Mouse (Mus musculus) brain, embryonic 14.5 days (tissue): ENCODE measurements around the gene Atg4a. TPM values are rescaled to one million over a fixed set of nuclear protein-coding genes. Genes with fewer than 3 reads are reported as not detected.

Experiments
- DNase-seq: peaks from one replicate; pipeline ENCODE4 v3.0.0-alpha.2; 2011; ENCODE audit warnings: low read depth
- CTCF ChIP-seq: fragments of 200-500 bp; IDR thresholded peaks from 2 replicates; pipeline ENCODE4 v1.5.1; 2012; ENCODE audit warnings: inconsistent platforms, mild to moderate bottlenecking, moderate library complexity, borderline replicate concordance; ENCODE audit not compliant: insufficient read depth, insufficient read length; ENCODE audit errors: extremely low read depth
- POLR2A ChIP-seq: fragments of 200-500 bp; IDR thresholded peaks from 2 replicates; pipeline ENCODE4 v1.6.1; 2012; ENCODE audit warnings: mild to moderate bottlenecking, inconsistent platforms, borderline replicate concordance; ENCODE audit not compliant: poor library complexity, insufficient read depth, insufficient read length, severe bottlenecking; ENCODE audit errors: extremely low read depth
- polyA plus RNA-seq: library from polyadenylated mRNA; depleted of rRNA; stranded (reverse); fragments of >200 nt; gene quantifications from 2 replicates; pipeline ENCODE4 v1.2.3, GENCODE M21; 2012; rRNA removed

Gene Atg4a
- polyA plus RNA-seq, 1 experiment, result 12.5 TPM

DNA sequence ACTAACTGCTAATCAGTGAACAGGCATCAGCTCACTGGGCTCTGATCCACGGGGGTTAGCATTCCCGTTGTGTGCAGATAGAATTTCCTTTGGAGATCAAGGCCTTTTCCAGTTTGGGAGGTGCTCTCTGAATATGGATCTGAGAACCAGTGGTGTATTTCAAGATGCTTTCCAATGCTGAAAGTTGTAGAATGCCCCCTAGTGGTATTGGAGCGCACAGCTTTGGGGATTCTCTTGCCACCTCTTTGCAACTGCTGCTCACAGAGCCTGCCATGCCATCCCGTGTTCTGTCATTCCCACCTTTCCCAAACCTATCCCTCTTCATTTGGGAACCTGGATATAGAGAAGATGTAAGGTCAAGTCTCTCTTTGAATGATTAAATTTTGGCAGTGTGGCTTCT is 201.5 kb downstream of the Atg4a start:
- TF ChIP-seq POLR2A, result no peak
- TF ChIP-seq CTCF, result peak; percentile 56; the same call in 1 of the 2 replicates
- peak; percentile 8 for DNase-seq

DNA sequence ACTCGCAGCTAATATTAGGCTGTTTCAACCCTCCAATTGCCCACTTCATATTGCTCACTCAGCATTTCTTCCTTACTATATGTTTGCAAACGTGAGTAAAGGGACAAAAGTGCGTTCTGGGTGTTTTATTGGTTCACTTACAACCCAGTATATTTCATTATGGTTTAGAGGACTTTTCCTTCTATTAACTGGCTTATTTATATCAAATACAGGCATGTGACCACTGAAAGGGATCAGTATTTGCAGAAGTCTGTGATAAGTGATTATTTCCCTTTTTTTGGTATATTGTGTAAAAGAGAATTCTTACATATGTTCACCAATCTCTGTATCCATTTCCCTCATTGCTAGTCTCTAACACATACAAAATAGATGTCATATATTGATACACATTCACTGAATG is 203.7 kb downstream of the Atg4a start:
- no peak for DNase-seq
- TF ChIP-seq POLR2A (no peak), CTCF (no peak)

DNA sequence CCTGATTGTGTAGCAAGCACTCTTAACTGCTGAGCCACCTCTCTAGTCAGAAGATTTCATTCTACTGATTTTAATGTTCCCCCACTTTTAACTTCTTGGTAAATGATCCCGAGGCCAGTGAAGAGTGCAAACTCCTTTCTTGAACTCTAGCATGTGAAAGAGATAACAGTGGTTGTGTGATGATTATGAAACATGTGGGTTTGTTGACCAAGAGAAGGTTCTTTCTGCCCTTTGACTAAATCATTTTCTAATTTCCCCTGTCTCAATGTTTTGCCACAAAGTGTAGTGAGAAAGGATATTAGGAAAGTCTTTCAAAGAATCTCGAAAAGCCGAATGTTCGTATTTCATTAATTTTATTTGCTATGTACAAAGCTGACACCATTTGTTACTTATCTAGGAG is 208.4 kb downstream of the Atg4a start:
- no peak for DNase-seq
- no peak for TF ChIP-seq POLR2A
- TF ChIP-seq CTCF, result no peak

DNA sequence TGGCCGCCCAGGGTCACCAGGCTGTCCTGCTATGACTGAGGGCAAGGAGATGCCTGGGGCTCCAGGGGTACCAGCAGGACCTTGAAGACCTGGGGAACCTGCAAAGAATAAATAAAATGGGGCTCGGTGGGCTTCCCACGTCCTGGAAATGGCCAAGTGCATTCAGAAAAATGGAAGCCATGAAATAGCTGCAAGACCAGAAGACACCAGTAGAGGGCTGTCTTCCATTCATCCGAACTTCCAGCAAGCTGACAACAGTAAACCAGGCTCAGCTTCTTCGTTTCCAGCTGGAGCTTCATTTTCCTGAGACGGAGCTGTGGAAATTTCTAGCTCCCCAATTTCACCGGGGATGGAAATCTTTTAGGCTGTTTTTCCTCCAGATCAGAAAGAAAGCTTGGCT is 218.6 kb downstream of the Atg4a start:
- TF ChIP-seq POLR2A (no peak), CTCF (peak; percentile 60; the same call in 1 of the 2 replicates)
- peak; percentile 69 for DNase-seq

DNA sequence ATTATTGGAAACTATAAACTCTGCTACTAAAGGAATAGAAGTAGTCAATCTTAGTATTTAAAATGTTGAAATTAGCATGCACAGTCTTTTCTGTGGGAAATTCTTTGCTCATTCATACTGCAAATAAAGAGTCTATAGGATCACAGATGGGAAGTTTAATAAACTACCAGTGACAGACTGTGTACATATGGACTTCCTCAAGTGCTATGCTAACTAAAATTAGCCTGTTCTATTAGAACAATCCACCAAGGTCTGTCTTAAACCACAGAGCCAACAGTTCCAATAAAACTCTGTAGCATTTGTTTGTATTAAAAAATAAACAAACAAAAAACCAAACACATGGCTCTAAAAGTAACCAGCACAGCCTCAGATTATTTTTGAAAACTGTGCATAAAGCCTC is 238.3 kb downstream of the Atg4a start:
- TF ChIP-seq CTCF (no peak), POLR2A (no peak)
- DNase-seq, result no peak

DNA sequence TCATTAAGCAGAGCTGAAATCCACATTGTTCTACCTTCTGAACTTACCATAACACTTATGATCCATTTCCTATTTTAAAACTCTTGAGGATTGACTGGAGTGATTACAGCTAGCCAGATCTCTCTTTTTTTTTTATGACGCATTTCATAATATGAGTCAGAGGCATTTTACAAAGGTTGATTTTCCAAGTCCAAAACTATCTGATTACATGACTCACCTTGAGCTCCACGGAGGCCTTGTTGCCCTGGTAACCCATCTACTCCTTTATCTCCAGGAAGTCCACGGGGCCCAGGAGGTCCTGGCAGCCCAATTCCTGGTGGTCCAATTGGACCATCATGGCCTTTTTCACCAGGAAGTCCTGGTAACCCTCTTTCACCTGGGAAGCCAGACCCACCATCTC is 242.3 kb downstream of the Atg4a start:
- no peak for DNase-seq
- TF ChIP-seq POLR2A, result no peak
- no peak for TF ChIP-seq CTCF

DNA sequence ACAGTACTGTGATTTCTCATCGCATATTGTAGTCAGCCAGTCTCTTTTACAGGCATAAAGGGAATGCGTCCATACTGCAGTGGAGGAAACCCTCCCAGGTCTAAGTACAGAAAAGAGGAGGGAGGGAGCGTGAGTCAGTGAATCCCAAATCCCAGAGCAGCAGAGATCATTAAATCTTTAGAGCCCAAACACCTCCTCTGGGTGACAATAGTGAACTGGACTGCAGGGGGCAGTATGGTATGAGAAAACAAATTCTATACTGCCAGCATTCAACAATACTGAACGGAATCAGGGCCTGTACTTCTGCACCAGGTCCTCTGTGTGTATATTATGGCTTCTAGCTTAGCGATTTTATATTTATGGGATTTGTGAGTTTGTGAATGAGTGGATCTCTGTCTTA is 256.1 kb downstream of the Atg4a start:
- TF ChIP-seq CTCF (peak; percentile 40; the same call in 1 of the 2 replicates), POLR2A (no peak)
- DNase-seq, result peak; percentile 76

Other genes starting within 250 kb of the Atg4a start
- not detected in 2 replicates for gene Tex13b, start 143.5 kb upstream of the Atg4a start, polyA plus RNA-seq
- not detected in 2 replicates for gene Vsig1, start 49.3 kb upstream of the Atg4a start, polyA plus RNA-seq
- gene Psmd10, start 179 bp upstream of the Atg4a start, polyA plus RNA-seq, result 18.5 and 19.4 TPM in 2 replicates